Mouse (Mus musculus): ENCODE results near the gene Fam207a.
A peak's percentile ranks its signal among the peaks of the same experiment; 100 is the strongest.

Fam207a gene

DNA sequence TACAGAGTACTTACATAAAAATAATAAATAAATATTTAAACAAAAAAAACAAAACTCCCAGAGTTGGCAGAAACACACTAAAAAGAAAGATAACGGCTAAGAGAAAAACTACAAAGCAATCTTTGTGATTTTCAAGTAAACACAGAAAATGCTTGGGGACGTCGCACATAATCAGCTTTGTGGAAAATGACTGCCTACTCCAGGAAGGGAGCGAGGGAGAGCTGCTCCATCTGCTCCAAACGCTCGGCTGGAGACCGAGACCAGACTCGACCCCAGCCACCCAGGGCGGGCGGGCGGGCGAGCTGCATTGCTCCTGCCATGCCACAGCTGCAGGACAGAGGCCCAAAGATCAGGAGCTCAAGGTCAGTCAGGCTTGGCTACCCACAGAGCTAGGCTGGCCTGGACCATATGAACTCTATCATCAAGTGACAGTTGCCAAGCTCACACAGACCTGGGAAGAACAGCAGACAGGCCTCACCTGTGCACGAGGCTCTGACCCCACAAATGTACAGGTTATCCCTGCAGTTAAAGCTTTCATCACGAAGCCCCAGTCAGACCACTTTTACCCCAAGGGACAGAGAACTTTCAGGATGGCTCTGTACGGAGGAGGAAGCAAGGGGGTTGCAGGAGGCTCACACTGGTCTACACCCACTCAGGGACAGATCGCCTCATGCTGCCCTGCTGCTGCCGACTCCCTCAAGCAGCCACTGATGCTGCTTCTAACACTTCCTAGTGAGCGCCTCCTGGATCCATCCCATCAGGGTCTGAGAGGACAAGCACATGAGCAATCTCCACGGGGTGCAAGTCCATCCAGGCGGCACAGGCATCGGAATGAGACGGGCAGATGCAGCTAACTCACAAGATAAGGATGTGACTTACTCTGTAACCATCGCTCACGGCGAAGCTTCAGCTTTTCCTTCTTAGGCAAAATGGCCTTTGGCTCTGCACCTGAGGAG lies 12.3 kb downstream of the Fam207a start:
- DNase-seq (ENCODE audit: low read depth), result no peak

- no peak for DNase-seq (ENCODE audit: low read depth)
Measured at GRCm38 (mm10) chr10:77500636-77501035, 14.9 kb downstream of the Fam207a start.

DNA sequence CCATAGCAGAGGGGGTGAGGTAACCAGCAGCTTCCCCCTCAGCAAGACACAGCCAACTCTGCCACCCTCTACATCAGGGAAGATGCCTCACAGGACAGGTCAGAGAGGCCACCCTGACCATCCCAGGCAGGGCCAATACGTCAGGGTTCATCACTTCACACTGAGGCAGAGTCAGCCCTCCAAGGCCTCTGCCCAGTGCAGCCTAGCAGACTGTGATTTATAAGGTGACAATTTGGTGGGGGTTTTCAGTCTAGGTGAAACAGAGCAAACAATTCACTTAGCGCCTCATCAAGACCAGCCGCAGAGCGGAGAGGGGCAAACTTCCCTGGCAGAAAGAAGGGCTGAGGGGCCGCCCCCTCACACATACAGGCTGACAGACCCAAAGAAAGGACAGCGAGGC lies 17.3 kb downstream of the Fam207a start:
- no peak for DNase-seq (ENCODE audit: low read depth)

- no peak for DNase-seq (ENCODE audit: low read depth)
Measured at GRCm38 (mm10) chr10:77497185-77497584, 18.4 kb downstream of the Fam207a start.

DNA sequence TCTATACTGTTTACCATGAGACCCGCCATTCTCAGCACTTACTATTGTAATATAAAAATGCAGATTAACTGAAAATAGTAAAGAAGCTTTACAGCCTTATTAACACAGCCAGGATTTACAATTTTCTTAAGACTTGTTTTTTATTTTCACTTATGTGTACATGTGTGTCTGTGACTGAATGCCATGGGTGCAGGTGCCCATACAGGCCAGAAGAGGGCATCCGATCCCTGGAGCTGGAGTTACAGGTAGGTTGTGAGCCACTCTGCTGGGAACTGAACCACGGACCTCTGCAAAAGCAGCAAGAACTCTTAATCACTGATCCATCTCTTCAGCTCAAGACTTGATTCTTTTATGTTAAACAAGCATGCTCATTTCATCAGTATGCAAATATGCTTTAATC lies 22.7 kb downstream of the Fam207a start:
- no peak for DNase-seq (ENCODE audit: low read depth)

GRCm38 (mm10) chr10:77491585-77491984 lies 24.0 kb downstream of the Fam207a start:
- DNase-seq (ENCODE audit: low read depth), result no peak

DNA sequence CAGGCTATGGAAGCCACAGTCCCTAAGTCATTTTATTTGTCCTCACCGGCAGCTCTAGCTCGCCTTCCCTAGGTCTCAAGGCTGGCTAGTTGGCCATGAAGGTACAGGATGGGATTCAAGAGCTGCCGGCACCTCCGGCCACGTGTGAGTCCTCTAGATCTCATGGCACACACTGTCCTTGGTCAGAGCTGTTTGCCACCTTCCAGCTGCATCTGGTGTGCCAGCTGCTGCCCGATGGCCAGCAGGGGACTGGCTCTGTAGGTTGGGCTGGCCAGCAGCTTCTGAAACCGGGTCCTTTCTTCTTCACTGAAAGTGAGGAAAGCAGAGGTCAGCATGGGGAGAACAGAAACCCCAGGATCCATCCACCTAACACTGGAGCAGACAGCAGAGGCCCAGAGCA lies 27.4 kb downstream of the Fam207a start:
- DNase-seq (ENCODE audit: low read depth), result no peak

DNA sequence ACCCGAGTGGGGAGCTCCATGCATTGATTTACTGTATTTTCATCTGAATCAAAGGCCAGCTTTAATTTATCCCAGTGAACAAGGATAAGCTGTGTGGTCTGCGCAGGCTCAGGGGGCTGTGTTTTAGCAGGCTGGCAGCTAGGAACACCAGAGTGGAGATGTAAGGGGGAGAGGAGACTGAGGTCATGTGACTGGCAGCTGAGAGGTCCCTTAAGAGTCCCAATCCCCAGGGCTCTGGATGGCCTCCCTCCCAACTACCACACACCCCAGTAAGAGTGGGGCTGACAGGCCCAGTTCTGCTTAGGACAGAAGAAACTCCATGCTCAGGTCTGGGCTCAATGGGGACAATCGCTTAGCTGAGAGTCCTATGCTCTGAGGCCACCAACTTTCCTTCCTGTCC lies 29.8 kb downstream of the Fam207a start:
- DNase-seq (ENCODE audit: low read depth), result no peak

GRCm38 (mm10) chr10:77484205-77484935 lies 31.2 kb downstream of the Fam207a start:
- no peak for DNase-seq (ENCODE audit: low read depth)

- peak; percentile 11 for DNase-seq (ENCODE audit: low read depth)
Measured at GRCm38 (mm10) chr10:77481814-77482213, 33.8 kb downstream of the Fam207a start.

GRCm38 (mm10) chr10:77479972-77480371 lies 35.6 kb downstream of the Fam207a start:
- no peak for DNase-seq (ENCODE audit: low read depth)

DNA sequence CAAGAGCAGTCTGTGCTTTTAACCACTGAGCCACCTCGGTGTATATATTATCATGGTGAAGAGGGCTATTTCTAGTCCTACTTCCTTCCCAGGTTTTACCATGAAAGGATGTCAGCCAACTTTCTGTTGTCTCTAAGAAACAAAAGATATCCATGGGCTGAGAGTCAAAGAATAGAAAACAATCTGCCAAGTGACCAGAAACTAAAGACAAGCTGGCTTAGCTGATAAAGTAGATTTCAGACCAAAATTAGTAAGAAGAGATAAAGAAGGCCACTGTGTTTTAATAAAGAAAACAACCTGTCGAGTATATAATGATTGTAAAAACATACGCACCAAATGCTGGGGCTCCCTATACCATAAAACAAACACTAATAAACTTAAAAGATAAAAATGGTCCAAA lies 38.7 kb downstream of the Fam207a start:
- no peak for DNase-seq (ENCODE audit: low read depth)

- no peak for DNase-seq (ENCODE audit: low read depth)
Measured at GRCm38 (mm10) chr10:77472188-77472587, 43.4 kb downstream of the Fam207a start.

GRCm38 (mm10) chr10:77471512-77471911 lies 44.1 kb downstream of the Fam207a start:
- DNase-seq (ENCODE audit: low read depth), result no peak

DNA sequence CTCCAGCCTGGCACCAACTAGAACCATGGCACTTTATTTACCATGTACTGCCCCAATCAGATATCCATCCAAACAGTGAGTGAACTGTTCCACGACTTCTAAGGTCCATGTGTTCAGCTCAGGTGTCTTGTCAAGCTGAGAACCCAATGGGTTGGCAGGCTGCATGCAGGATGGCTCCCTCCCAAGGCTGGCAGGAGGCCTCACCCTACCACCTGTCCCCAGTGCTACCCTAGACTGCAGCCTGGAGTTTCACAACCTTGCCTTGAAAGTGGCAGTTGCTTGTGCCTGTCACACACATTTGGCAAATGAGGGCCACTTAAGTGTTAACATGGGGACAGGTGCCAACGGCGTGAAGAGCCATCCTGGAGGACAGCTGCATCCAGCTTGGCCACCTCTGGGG lies 44.8 kb downstream of the Fam207a start:
- DNase-seq (ENCODE audit: low read depth), result no peak

- DNase-seq (ENCODE audit: low read depth), result no peak
Measured at GRCm38 (mm10) chr10:77468675-77469074, 46.9 kb downstream of the Fam207a start.

DNA sequence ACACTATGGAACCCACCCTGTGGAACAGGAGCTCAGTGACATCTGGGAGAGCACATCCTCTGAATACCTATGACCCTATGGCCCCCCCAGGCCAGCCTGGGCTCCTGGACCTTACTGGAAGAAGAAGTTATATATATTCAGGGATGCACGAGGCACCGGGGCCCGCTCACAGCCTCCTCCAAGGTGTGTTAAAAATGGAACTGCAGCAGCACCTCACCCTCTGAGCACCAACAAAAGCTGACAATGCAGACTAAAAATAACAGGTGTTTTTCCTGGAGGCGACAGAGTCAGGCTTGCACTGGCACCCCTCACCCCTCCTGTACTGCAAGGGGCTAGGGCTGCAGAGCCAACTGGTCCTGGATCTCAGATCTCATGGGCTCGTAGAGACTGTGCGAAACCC lies 48.2 kb downstream of the Fam207a start:
- no peak for DNase-seq (ENCODE audit: low read depth)

DNA sequence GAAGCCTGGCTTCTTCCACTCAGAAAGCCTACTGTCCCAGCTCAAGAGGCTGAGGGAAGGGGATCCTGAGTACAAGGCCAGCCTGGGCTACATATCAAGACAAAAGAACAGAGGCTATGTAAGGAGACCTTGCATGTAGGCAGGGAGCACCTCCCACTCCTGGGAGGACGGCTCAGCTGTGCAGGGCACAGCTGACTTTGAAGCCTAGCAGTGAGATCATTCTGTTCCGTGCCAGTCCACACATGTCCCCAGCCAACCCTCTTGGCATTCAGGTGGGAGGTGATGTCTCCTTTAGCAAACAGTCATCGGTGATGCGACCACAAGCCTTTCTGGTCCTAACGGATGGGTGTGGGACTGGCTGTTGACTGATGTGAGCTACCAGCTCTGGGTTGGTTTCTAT lies 49.7 kb downstream of the Fam207a start:
- DNase-seq (ENCODE audit: low read depth), result no peak

DNA sequence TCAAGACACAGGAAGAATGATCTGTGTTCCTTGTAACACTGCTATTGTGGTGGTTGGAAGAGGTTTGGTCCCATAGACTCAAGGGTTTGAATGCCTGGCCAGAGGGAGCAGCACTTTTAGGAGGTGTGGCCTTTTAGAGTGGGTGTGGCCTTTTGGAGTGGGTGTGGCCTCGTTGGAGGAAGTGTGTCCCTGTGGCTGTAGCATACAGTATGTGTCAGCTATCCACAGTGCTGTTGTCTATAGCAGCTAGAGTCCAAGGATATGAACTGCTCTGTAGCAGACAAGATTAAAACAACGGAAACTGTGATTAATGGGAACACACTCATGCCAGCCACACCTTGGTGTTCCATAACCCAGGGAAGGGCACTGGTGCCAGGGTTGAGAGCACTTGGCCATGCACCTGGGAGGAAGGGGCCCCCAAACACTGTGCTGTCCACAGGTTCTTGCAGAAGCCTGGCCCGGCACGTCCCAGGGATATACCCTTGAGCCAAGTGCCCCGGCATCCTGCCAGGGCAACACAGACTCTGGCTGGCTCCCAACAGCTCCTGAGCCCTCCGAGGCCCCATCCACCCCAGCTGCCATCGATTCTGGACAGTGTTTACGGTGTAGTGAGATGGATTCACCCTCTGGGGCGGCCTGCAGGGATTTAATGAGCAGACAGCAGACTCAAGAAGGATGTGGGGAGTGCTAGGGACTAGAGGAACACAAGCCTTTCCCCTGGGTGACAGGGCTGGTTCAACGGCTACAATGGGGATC lies 51.2 kb downstream of the Fam207a start:
- no peak for DNase-seq (ENCODE audit: low read depth)

DNA sequence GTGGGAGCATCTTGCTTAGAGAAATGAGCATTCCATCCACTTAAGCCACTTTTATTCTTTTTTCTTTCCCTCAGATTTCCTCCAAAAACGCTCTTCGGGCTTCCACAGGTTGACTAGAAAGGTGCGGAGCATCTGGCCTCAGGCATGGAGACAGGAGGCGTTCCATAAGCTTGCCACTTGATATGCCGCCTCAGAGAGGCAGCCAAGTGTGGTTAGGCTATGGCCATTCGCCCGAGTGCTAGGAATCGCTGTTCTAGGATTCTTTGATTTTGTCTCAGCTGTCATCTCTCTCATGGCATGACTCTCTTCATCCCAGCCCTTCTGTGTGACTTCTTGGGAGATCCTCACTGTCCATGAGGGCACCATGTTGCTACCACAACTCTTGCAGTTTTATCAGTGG lies 54.4 kb downstream of the Fam207a start:
- no peak for DNase-seq (ENCODE audit: low read depth)

DNA sequence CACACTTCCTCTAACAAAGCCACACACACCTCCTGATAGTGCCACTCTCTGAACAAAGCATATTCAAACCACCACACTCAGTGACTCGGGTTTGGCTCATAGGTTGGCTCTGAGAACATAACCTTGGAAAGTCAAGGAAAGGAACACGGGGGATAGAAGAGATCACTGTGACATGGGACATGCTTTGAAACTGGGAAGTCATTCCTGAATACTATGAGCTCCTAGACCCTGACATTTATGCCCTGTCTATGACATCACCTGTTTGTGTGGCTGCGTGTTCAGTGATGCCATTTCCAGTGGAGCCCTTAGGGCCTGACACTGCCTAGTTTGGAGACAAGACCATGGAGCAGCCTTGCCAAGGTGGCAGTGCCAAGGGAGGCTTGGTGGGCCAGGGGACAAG lies 57.9 kb downstream of the Fam207a start:
- no peak for DNase-seq (ENCODE audit: low read depth)

DNA sequence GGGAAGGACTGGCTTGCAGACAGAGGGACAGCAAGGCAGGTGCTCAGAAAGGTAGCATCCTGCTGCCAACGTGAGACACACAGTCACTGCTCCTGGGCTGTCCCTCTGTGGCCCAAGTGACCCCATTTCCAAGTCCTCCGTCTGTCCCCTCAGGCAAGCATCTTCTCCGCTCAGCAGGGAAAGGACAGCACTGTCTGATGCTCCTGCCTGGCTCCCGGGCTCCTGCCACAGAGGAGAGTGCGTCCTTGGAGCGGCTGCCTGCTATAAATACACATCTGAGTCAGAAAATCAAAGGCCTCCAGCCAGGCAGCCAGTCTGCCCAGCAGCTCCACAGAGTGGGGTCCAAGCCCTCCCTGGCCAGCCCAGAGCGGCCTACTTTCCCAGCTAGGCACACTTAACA lies 59.1 kb downstream of the Fam207a start:
- no peak for DNase-seq (ENCODE audit: low read depth)
